Mouse (Mus musculus): ENCODE measurements at regions not wholly inside any gene's neighbourhood (a gene's known extent, or its start where the extent isn't known, plus 50 kb on each side); places are given as distances from the start of the nearest gene placed in this dataset.

DNA sequence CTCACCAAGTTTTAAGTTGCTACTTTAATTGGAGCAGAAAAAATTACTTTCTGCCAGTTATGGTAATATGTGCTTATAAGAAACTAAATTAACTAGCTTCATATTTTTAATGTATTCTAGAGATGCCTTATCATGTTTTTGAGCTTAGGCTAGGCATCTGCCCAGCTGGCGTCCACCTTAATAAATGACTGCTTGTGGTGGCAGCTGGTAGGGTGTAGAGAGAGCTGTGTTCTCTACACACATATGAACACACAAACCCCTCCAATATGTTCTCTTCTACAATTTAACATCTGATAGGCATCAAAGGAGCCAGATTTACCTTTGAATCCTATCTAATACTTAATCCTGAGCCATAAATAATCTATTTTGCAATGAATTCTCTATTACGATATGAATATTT is 173.4 kb downstream of the Gm4340 start:
- DNase-seq (ENCODE audit: inconsistent ontology term): no peak

DNA sequence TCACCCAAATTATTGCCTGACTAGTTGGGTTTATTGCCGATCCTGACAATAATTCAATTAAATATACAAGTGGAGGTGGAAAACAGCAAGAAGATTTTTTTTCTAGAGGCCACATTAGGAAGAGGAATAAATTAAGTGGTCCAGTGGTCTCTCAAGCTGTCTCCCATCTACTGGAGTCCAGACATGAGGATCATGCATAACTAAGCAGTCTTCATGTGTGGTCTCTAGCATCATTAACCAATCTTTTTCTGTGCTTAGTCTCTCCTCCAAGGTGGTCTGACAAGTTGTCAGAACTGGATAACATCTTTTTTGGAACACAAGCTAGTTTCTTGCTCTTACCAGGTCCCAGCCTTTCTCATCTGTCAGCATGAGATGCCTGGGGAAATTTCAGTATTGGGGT is 180.7 kb downstream of the Gm4340 start:
- no peak for DNase-seq (ENCODE audit: inconsistent ontology term)

DNA sequence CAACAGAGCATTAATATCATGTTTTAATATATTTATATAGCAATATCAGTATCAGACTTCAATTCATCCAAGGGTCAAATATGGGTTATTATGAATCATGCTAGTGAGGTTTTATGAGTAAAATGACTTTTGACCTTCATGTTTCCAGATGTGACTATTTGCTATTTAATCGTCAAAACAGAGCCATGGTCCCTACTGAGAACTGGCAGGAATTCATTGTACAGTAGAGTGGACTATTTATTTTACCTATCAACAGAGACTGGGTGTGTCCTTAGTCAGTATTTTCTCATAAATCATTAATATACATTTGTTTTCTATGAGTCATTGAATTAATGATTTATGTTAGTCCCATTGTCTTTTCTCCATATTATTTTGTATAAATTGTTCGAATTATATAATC is 194.4 kb downstream of the Gm4340 start:
- no peak for DNase-seq (ENCODE audit: inconsistent ontology term)

- no peak for DNase-seq (ENCODE audit: inconsistent ontology term)
Observed at GRCm38 (mm10) chr10:104395711-104396110, 201.9 kb downstream of the Gm4340 start.

GRCm38 (mm10) chr10:104408751-104409150 is 214.9 kb downstream of the Gm4340 start:
- peak; percentile 97 for DNase-seq (ENCODE audit: inconsistent ontology term)

GRCm38 (mm10) chr10:104422541-104422940 is 228.7 kb downstream of the Gm4340 start:
- DNase-seq (ENCODE audit: inconsistent ontology term): no peak

DNA sequence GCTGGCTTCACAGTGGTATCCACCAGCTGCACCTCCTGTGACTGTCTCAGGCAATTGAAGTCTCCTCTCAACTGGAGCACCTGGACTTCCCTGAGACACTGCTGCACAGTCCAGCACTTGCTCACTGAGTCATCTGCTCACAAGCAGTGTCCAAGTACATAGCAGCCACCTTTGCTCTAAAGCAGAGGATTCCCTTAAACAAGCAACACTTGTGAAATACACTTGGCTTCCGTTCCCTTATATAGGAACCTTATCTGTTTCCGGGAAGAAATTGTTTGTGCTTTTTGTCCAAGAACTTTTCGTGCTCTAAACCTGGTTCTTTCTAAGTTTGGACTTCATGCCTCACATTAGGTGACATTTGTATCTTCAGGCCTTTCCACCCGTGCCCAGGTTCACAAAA is 229.3 kb downstream of the Gm4340 start:
- no peak for DNase-seq (ENCODE audit: inconsistent ontology term)

DNA sequence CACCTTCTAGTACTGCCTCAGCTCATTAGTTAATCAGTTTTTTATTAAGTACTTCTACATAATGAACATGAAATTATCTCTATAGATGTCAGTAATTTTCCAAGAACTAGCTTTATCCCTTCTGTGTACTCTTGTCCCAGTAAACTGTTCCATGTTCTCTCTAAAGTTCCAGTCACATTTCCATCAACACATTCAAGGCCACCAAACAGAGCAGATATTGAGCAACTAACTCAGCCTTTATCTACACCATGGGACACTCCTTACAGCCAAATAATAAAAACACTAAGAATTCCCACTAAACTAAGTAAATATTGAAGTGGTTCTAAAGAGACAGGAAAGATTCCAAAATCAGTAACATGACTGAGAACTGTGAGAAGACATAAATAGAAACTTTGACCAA is 229.9 kb downstream of the Gm4340 start:
- DNase-seq (ENCODE audit: inconsistent ontology term): no peak

DNA sequence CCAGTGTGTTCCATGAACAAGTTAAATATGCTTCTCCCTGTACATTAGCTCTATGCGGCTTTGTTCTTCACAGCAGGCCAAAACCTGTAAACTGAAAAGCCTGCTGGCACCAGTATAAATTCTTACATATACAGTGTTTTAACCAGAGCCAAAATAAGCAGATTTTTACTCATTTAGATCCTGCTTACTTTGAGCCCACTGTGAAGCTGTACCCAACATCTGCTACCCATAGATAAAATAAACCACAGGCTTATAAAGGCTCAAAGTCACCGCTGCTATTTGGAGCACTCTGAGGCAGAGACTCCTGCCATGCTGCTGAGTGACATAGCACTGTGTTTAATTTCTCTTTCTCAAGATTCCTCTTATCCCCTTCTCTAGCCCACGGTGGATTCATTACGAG is 251.1 kb downstream of the Gm4340 start:
- no peak for DNase-seq (ENCODE audit: inconsistent ontology term)

DNA sequence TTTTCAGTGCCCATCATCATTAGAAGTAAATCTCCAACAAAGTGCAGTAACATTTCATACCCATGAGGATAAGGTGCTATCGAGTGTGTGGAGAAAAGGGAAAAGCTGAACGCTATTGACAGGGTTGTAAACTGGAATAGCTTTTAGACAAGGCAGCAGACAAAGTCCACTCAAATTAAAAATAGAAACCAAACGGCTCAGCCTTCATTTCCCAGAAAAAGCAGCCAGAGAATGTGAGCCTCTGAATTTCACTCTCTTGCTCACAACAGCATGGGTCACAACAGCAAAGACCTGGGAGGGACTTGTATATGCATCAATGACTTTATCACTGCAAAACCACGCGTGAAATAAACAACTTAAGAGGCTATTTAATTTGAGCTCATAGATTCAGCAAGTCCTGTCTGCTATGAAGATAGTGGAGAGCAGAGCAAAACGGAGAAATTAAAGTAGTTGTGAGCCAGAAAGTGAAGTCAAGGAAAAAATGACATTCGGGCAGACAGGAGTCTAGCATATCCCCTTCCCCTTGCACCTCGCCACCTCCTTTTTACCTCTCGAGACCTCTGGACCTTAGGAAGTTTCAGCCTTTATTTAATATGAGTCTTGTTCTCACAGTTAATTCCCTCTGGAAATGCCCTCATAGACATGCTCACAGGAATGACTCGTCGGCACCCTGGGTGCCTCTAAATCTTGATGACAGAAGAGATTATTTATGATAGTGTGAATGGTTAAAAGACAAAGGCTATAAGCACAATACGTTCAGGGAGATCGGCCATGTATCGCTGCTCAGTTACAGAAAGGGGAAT is 261.9 kb downstream of the Gm4340 start:
- DNase-seq (ENCODE audit: inconsistent ontology term): peak; percentile 50

DNA sequence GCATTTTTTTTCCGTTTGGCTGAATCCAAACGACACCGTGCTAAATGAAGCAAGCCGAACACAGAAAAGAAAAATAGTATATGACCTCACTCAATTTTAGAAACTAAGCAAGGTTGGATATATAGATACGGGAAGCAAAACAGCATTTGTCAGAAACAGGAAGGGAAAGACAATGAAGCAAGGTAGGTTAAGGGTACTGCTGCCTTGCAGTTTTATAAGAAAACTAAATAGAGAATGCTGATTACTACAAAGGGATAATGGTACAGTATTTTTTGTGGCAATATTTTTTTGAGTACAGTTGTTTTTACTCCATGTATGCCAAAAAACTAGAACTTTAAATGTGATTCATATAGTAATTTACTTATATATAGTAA is 262.5 kb downstream of the Gm4340 start:
- no peak for DNase-seq (ENCODE audit: inconsistent ontology term)

- DNase-seq (ENCODE audit: inconsistent ontology term): no peak
Observed at GRCm38 (mm10) chr10:104486226-104486944, 292.5 kb downstream of the Gm4340 start.

DNA sequence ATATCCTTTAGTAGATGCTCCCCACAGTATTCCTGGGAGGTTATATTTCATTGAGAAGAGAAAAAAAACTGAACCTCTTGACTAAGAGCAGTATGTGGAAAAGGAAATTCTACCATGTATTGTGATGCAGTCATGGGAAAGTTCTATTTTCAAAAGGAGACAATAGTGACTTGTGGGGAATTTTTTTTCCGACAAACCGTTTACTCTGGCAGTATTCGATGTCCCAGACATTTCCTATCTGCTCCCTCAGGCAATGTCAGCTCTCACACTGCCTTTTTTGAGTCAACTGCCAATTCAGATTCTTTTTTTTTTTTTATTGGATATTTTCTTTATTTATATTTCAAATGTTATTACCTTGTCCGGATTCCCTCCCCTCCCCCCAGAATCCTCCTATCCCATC is 295.5 kb downstream of the Gm4340 start:
- no peak for DNase-seq (ENCODE audit: inconsistent ontology term)

- no peak for DNase-seq (ENCODE audit: inconsistent ontology term)
Observed at GRCm38 (mm10) chr10:104490943-104491631, 297.2 kb downstream of the Gm4340 start.
